14 mouse cellular contexts compared by ENCODE assay signal in genomic region chr17:48917411-48917810, GRCm38 (mm10). TPM values are rescaled to one million over a fixed set of nuclear protein-coding genes. Genes with fewer than 3 reads are reported as not detected.
DNase-seq lines count a peak whose midpoint lies in the region; ATAC-seq and TF ChIP-seq lines count a peak whose summit lies in the region.
"Had no signal": no experiment of that assay in that cellular context is flagged by ENCODE, and none has a peak within 500 bp of the region (broad histone marks: within the 10 kb centered on the region; RNA-seq: fewer than 3 reads in every experiment).

No protein-coding gene starts in this region.

- H3K36me3 ChIP-seq in hindbrain, embryonic 10.5 days, result no peaks in the 10 kb centered on the region
- H3K36me3 ChIP-seq in hindbrain, embryonic 14.5 days (replicated peaks; ENCODE audit: control insufficient read depth, insufficient read depth), result no peaks in the 10 kb centered on the region
- H3K36me3 ChIP-seq in neural tube, embryonic 15.5 days, result no peaks in the 10 kb centered on the region
- H3K36me3 ChIP-seq in embryonic facial prominence, embryonic 10.5 days (replicated peaks), result no peaks in the 10 kb centered on the region
- H3K36me3 ChIP-seq in neural tube, embryonic 11.5 days (ENCODE audit: control insufficient read depth, insufficient read depth, low read length), result no peaks in the 10 kb centered on the region
- H3K36me3 ChIP-seq: limb, embryonic 15.5 days had no signal

- no peak overlapping the region for H3K9ac ChIP-seq in hindbrain, embryonic 14.5 days
- no peak overlapping the region for H3K9ac ChIP-seq in neural tube, embryonic 15.5 days (replicated peaks)
- no peak overlapping the region for H3K9ac ChIP-seq in neural tube, embryonic 11.5 days (ENCODE audit: low read length)
- H3K9ac ChIP-seq: limb, embryonic 15.5 days had no signal

- intact Hi-C loops in left cerebral cortex, adult 2 months (cut with DNase I), result no loop called here

- no peaks in the 10 kb centered on the region for H3K4me1 ChIP-seq in hindbrain, embryonic 10.5 days (replicated peaks)
- H3K4me1 ChIP-seq in hindbrain, embryonic 14.5 days (replicated peaks; ENCODE audit: control insufficient read depth, insufficient read depth, low read length), result no peaks in the 10 kb centered on the region
- H3K4me1 ChIP-seq in neural tube, embryonic 15.5 days, result no peaks in the 10 kb centered on the region
- H3K4me1 ChIP-seq in embryonic facial prominence, embryonic 10.5 days, result no peaks in the 10 kb centered on the region
- no peaks in the 10 kb centered on the region for H3K4me1 ChIP-seq in neural tube, embryonic 11.5 days (ENCODE audit: control insufficient read depth, insufficient read depth, low read length)
- H3K4me1 ChIP-seq: limb, embryonic 15.5 days had no signal

- H3K27me3 ChIP-seq in hindbrain, embryonic 10.5 days (ENCODE audit: insufficient read depth, poor library complexity, severe bottlenecking), result no peaks in the 10 kb centered on the region
- H3K27me3 ChIP-seq in hindbrain, embryonic 14.5 days (ENCODE audit: control insufficient read depth, insufficient read depth, low read length), result no peaks in the 10 kb centered on the region
- H3K27me3 ChIP-seq in neural tube, embryonic 15.5 days (replicated peaks), result no peaks in the 10 kb centered on the region
- H3K27me3 ChIP-seq in embryonic facial prominence, embryonic 10.5 days (replicated peaks; ENCODE audit: low read depth, poor library complexity, severe bottlenecking), result no peaks in the 10 kb centered on the region
- no peaks in the 10 kb centered on the region for H3K27me3 ChIP-seq in neural tube, embryonic 11.5 days (ENCODE audit: control insufficient read depth, insufficient read depth, low read length)
- H3K27me3 ChIP-seq: limb, embryonic 15.5 days had no signal

- H3K9me3 ChIP-seq in hindbrain, embryonic 10.5 days, result no peaks in the 10 kb centered on the region
- H3K9me3 ChIP-seq in hindbrain, embryonic 14.5 days (ENCODE audit: control insufficient read depth, low read length), result no peaks in the 10 kb centered on the region
- no peaks in the 10 kb centered on the region for H3K9me3 ChIP-seq in neural tube, embryonic 15.5 days (replicated peaks)
- no peaks in the 10 kb centered on the region for H3K9me3 ChIP-seq in embryonic facial prominence, embryonic 10.5 days
- H3K9me3 ChIP-seq in neural tube, embryonic 11.5 days (ENCODE audit: control insufficient read depth, low read length), result no peaks in the 10 kb centered on the region
- H3K9me3 ChIP-seq: limb, embryonic 15.5 days had no signal

- peak; percentile 48 for DNase-seq in hindbrain, embryonic 10.5 days (ENCODE audit: low spot score)
- DNase-seq in hindbrain, embryonic 14.5 days (ENCODE audit: low spot score), result no peak
- DNase-seq in neural tube, embryonic 10.5 days (ENCODE audit: extremely low spot score, low spot score), result peak; percentile 52
- peak; percentile 70 for DNase-seq in embryonic facial prominence, embryonic 10.5 days (ENCODE audit: low spot score)
- peak; percentile 38 for DNase-seq in neural tube, embryonic 11.5 days (ENCODE audit: low spot score)
- DNase-seq in left cerebral cortex, adult 2 months (ENCODE audit: extremely low spot score in 1 of 2, low spot score in 2 of 2), result no peak
- DNase-seq in cerebellum, postnatal 36 days, result no peak
- DNase-seq: cerebellum, adult 2 months; thymus, postnatal 36 days had no signal

- 20% methylated on average over 11 of the region's 11 CpGs for WGBS in hindbrain, embryonic 10.5 days
- WGBS in hindbrain, embryonic 14.5 days, result 15% methylated on average over 11 of the region's 11 CpGs
- 16% methylated on average over 11 of the region's 11 CpGs for WGBS in neural tube, embryonic 15.5 days
- 14% methylated on average over 11 of the region's 11 CpGs for WGBS in embryonic facial prominence, embryonic 10.5 days
- WGBS in neural tube, embryonic 11.5 days, result 18% methylated on average over 11 of the region's 11 CpGs

- TF ChIP-seq CTCF in left cerebral cortex, adult 2 months (IDR thresholded peaks at IDR 0.05), result no peak

- no peak overlapping the region for H3K4me3 ChIP-seq in hindbrain, embryonic 10.5 days
- no peak overlapping the region for H3K4me3 ChIP-seq in hindbrain, embryonic 14.5 days (replicated peaks; ENCODE audit: low read length)
- H3K4me3 ChIP-seq in neural tube, embryonic 15.5 days (replicated peaks), result no peak overlapping the region
- no peak overlapping the region for H3K4me3 ChIP-seq in embryonic facial prominence, embryonic 10.5 days
- H3K4me3 ChIP-seq in neural tube, embryonic 11.5 days (ENCODE audit: low read depth, low read length), result no peak overlapping the region
- no peak overlapping the region for H3K4me3 ChIP-seq in left cerebral cortex, adult 2 months
- H3K4me3 ChIP-seq: limb, embryonic 15.5 days had no signal

- no peak overlapping the region for H3K4me2 ChIP-seq in hindbrain, embryonic 14.5 days (replicated peaks)
- H3K4me2 ChIP-seq in neural tube, embryonic 15.5 days, result no peak overlapping the region
- no peak overlapping the region for H3K4me2 ChIP-seq in neural tube, embryonic 11.5 days (ENCODE audit: low read depth)
- H3K4me2 ChIP-seq: limb, embryonic 15.5 days had no signal

- no peak for ATAC-seq in hindbrain, embryonic 14.5 days (ENCODE audit: low FRiP score)
- ATAC-seq in neural tube, embryonic 15.5 days (ENCODE audit: low FRiP score), result no peak
- no peak for ATAC-seq in neural tube, embryonic 11.5 days (ENCODE audit: insufficient read depth, low FRiP score, low TSS enrichment)
- ATAC-seq: intestine, postnatal 0 days had no signal

- no peak overlapping the region for H3K27ac ChIP-seq in hindbrain, embryonic 10.5 days
- no peak overlapping the region for H3K27ac ChIP-seq in hindbrain, embryonic 14.5 days
- no peak overlapping the region for H3K27ac ChIP-seq in neural tube, embryonic 15.5 days (replicated peaks)
- no peak overlapping the region for H3K27ac ChIP-seq in embryonic facial prominence, embryonic 10.5 days (replicated peaks)
- H3K27ac ChIP-seq in neural tube, embryonic 11.5 days (ENCODE audit: low read depth, low read length), result no peak overlapping the region
- no peak overlapping the region; the same call in 1 of the 2 replicates for H3K27ac ChIP-seq in left cerebral cortex, adult 2 months
- H3K27ac ChIP-seq: limb, embryonic 15.5 days had no signal

RNA-seq across cellular contexts. Expression of gene Lrfn2, which starts 14.8 kb away (rescaled TPM):
- polyA plus RNA-seq in hindbrain, embryonic 10.5 days (2016; fragmentation: Nextera tagmentation; extraction: Ambion mirVana), result 0.37 and 0.54 TPM in 2 replicates
- polyA plus RNA-seq in hindbrain, embryonic 14.5 days (2014; fragmentation: Nextera tagmentation; extraction: Ambion mirVana), result 7.9 and 8.3 TPM in 2 replicates
- polyA plus RNA-seq in neural tube, embryonic 15.5 days (2015; fragmentation: Nextera tagmentation; extraction: Ambion mirVana), result 12.6 and 13.9 TPM in 2 replicates
- 0.19 and 0.33 TPM in 2 replicates for polyA plus RNA-seq in embryonic facial prominence, embryonic 10.5 days (2016; fragmentation: Nextera tagmentation; extraction: Ambion mirVana)
- polyA plus RNA-seq in neural tube, embryonic 11.5 days (2014; fragmentation: Nextera tagmentation; extraction: Ambion mirVana), result 1.0 and 1.1 TPM in 2 replicates
- 10 to 100 TPM; 36.9 to 38.9 TPM for total RNA-seq in left cerebral cortex, adult 2 months (2021)
- total RNA-seq: granulocyte monocyte progenitor cell, adult 5-6 weeks; megakaryocyte, adult 5-6 weeks had no signal

Comparison
In these comparisons a context has a peak if more than half of its experiments do, and no peak if none do; other contexts are left out.
1. DNase-seq: peak in hindbrain, embryonic 10.5 days (single experiment), neural tube, embryonic 10.5 days (single experiment), embryonic facial prominence, embryonic 10.5 days (single experiment) and neural tube, embryonic 11.5 days (single experiment); none in hindbrain, embryonic 14.5 days (single experiment), left cerebral cortex, adult 2 months (0 of 2) and cerebellum, postnatal 36 days (0 of 2).